Mouse (Mus musculus) gastrocnemius, postnatal 4 days (tissue): ENCODE measurements around the gene Itga2. TPM values are rescaled to one million over a fixed set of nuclear protein-coding genes. Genes with fewer than 3 reads are reported as not detected.

Source experiments
- DNase-seq, 2 experiments: peaks; one replicate each; pipeline ENCODE4 v3.0.0; 2021 to 2022; ENCODE audit warnings: low spot score in 2 of 2, mixed read lengths in 2 of 2
- total RNA-seq, 2 experiments: library from RNA; stranded (reverse); gene quantifications; 2 replicates each; pipeline ENCODE4 v1.2.3; 2021

Gene Itga2
- total RNA-seq, 2 experiments from 2014 or later, result 13.1 to 14.1 TPM

DNA sequence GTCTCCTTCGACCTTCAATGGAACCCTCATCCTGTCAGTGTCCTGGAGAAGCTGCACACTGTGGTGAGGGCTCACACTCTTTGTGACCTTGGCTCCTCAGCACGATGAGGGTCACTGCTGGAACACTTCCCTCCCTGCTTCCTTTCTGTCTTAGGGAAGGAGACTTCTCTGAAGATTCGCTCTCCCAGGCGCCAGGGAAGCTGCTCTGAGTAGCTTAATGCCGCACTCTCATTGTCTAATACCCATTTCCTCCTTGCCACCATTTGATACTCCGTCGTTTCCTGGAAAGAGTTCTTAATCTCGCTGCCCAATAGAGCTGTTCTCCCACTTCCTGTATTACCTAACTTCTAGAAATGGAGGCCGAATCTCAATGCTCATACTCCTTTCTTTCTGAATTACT is 46.7 kb downstream of the Itga2 start:
- DNase-seq, result no peak

DNA sequence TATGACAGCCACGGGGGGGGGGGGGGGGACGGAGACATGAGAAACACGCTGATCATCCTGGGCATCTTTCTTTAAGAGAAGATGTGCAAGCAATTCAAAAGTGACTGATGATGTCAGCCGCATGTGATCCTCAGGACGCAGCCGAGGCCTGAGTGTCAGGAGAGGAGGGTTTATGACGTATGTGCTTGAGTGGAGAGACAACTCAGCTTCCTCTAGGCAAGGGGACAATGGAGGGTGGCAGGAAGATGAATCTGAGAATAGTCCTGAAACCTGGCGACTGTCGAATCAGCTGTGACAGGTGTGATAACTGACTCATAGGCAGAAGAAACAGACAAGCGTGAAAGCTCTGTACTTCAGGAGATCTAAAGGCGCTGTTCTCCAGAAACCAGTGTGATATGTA is 53.2 kb downstream of the Itga2 start:
- no peak for DNase-seq

DNA sequence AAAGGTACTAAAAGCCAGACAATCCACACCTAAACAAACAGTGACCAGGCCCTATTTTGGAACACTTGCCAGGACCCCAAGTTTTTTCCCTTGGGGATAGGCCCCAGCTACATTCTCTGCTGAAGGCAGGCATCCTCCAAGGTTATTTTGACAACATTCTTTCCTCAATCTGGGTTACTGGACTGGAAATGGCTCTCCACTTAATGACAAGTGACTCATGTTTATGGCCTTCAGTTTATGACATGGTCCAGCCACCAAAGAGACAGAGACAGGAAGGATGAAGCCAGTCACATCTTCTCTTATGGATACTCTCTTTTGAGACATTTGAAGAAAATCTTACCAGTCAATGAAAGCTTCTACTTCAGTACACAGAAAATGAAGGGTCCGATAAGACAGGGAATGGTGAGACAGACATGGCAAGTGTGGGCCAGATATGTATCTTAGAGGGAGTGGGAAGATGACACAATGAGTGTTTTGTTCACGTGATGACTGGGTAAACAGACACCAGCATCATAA is 55.8 kb downstream of the Itga2 start:
- no peak for DNase-seq

DNA sequence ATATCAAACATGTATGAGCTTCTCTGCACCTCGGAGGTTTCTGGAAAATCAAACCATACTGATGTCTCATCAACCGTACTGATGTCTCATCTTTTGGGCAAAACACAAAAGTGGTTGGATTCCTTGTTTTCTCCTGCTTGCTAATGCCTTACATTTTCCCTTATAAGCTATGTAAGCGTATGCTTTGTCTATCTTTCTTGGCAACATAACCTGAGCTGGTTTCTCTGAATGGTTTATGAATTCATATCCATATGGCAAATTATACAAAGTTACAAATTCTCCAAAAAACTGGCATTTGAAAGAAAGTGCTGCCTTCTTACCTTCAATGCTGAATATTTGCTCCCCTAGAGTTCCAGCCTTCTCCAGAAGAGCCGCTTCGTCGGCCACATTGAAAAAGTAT is 57.2 kb downstream of the Itga2 start:
- no peak for DNase-seq

DNA sequence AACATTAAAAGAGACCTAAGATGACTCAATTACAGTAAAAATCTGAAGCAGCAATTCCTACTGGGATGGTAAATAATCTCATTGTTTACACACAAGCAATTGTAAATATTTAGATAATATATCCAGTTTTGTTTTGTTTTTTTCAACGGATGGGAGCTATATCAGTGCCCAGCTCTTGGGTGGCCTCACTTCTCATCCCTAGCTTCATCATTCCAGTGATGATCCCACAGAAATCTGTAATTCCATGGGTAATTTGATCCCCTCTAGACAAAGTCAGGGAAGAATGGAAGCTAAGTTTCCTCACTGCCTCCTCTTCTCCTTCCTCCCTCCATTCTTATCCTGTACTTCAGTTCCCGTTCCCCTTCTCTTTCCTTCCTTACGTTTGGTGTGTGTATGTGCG is 74.4 kb downstream of the Itga2 start:
- DNase-seq, result no peak

DNA sequence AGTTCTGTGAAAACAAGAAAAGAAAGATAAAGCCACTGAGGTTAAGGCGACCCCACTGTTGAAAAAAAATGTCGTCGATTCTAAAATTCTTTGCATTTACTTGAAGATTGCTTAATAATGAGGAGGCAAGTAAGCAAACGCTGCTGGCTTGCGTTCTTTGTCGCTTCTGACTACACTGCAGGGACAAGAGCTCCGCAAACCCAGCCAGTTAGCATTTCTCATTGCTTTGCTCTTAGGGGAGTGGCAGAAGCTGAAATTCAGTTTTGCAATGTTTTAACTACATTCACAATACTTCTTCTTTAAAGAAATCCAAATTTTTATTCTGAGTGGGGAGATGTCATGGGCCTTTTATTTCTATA is 75.7 kb downstream of the Itga2 start:
- DNase-seq, result no peak

DNA sequence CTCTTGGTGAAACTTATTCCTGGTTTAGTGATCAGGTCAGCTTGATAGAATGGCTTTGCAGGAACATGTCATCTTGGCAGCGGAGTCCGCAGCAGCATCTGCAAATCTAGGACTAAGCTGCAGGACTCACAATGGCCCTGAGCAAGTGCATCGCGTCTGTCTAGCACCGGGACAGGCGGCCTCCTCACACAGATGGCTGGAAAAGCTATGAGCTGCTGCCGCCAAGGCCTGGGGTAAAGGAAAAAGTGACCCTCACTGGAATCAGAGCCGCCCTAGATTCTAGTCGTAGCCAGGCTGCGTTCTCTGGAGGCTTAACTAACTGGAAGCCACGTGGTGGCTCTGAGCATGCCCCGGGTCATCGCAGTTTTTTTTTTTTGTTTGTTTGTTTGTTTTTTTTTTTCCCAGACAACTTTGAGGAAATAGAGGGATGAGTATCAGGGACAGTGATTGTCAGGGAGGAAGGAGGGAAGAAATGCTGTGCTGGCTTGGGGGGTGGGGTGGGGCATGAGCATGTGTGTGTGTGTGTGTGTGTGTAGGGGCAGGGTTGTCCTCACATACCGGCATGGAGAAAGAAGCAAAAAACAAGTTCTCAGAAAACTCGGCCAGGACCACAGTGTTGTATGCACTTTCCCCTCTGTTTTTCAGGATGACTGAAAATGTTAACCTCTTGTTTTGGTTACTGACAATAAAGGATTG is 76.2 kb downstream of the Itga2 start:
- peak in 1 of 2 experiments; percentile 59 for DNase-seq

DNA sequence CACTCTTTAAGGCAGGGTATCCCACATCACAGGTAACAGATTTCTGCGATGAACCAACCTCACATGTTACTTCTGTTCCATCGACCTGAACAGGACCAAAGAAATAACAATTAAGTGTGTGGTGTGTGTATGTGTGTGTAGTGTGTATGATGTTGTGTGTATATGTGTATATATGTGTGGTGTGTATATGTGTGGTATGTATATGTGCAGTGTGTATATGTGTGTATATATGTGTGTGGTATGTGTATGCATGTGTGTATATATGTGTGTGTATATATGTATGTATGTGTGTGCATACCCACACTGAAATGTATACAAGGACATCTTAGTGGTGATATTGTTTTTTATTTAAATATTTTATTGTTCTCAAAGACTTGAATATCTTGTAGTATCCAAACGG is 77.5 kb downstream of the Itga2 start:
- DNase-seq, result no peak

DNA sequence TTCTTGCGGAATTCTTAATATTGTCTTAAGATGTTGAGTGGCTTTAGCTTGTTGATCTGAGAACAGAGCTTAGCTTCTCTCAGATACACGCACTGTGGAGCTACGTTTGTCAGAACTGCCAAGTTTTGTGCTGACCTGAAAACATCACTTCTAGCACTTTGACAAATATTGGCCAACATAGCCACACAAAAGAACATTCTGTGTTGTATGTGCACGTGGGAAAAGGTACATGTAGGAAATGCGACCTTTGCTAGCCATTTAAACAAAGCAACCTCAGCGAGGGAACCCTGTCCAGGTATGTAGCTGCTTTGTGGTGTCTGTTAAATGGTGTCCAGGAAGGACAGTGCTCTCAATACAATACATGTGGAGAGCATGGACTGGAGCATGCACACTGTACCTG is 77.9 kb downstream of the Itga2 start:
- no peak for DNase-seq

DNA sequence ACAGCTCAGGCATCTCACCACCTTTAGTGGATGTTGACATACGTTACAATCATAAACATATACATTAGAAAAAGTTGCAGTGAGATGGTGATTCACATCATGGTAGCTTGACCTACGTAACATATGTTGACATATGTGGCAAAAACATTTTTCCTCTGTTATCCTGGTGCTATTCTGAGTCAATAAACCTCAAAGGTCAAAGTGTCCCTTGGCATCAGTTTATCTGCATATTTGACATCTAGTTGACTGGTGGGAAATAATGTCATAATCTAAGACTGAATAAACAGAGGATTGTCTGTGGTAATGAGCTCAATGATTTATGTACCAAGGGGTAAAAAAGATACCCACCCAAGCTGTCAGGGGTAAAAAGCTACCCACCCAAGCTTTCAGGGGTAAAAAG is 78.7 kb downstream of the Itga2 start:
- no peak for DNase-seq

DNA sequence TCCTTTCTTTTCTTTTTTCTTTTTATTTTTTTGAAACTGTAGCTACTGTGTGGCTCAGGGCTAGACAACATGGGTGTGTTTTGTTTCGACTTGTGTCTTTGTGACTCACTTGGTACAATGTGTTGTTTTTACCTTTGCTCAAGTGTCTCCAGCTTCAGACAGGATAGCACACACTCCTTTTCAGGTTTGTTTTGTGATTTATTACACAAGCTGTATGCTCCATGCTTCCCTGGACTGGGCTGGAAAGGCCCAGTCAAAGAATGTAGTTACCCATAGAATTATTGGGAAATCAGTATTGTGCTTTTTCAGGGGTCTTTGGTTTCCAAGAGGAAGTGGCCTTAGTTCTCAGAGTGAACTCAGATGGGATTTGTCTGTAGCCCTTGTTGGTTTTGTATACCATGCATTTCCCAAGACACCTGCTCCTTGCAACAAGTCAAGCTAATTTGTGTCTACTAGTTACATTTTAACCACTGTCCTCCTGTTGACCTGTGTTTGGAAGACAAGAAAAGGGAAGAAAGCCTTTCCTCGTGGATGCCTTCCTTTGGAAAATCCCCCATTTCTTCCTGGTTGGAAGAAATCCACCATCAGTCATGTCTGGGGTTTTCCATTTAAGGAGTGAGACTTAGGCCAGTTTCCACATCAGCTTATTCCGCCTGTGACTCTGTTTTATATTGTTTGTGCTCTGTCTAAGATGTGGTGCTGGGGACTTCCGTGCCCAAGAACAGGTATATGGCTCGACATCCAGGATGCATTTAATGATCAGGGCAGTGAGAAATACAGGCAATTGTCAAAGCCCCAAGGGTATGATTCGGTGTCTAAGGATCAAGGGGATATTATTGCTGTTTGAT is 79.4 kb downstream of the Itga2 start:
- no peak for DNase-seq

DNA sequence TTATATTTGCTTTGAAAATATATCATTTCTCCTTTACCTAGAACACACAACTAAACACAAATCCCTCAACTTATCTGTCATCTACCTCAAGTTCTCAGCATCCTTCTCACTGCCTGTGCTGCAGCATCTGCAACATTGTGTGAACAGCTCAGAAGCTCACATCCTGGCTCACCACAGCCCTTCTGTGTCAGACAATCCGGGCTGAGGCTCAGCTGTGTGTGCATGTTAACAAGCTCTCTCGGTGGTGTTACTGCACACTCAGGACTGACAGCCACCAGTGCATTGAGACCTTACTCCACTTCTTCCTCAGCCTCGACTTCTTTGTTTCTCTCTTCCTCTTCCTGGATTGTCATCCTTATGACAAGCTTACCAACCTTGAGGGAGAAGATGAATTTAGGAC is 83.0 kb downstream of the Itga2 start:
- DNase-seq, result no peak

DNA sequence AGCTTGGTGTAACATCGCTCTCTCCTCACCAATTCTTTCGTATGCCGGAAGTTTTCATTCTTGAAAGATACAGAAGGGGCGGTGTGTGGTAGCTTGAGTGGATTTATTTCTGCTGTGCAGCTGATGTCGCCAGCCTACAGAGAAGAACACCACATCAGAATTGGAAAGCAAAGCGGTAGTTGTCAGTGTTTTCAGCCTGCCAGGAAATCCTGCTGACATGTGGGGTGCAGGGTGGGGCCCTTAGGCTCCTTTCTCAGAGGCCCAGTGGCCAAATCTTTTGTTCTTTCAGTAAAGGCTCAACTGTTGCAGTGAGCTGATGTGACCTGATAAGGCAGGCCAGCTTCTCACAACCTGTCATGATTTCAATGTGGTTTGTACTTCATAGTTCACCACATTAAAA is 86.1 kb downstream of the Itga2 start:
- DNase-seq, result no peak

DNA sequence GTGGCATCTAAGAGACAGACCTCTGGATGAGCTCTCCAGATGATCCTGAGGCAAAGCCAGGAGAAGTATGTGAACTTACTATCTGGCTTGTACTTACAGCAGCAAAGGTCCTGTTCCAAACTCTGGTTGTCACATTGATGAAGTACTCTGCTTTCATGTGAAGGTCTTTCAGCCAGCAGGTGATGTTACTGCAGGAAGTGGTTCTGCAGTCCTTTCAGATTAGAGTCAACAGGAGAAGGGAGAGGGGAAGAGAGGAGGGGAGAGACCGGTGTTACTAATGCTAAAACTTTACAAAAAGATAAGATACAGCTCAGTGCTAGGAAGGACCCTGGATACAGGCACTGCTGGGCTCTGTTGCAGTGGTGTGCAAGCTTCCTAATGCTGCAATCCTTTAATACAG is 88.6 kb downstream of the Itga2 start:
- no peak for DNase-seq

DNA sequence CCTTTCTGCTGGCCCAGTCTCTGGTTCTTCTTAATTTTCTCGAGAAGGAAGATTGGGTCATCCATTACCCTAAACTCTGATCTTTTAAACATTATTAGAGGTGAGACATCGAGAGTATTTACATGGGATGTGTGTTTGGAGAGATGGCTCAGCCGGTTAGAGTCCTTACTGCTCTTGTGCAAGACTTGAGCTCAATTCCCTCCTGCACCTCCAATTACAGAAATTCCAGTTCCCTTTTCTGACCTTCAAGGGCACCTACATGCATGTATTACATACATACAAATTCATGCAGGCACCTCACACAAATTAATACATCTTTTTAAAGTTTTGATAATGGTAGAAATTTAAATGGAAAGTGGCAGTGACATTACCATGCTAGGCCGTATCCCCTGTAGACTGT is 91.4 kb downstream of the Itga2 start:
- no peak for DNase-seq

DNA sequence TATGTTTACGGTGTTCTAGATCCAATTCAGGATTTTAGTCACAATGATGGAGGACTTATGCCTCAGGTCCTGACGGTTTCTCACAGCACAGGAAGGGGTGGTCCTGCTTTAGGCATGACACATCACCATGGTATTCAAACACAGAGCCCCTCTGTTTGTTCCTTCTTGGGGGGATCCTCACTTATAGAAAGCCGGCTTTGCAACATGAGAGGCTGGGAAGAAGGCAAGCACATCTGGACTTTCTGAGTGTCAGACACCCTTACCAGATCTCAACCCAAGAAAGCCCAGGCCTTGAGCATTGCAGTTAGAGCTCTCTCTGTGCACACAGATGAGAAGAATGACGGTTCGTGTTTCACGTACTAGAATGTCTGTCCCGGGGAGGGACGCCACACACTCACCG is 92.8 kb downstream of the Itga2 start:
- DNase-seq, result no peak

DNA sequence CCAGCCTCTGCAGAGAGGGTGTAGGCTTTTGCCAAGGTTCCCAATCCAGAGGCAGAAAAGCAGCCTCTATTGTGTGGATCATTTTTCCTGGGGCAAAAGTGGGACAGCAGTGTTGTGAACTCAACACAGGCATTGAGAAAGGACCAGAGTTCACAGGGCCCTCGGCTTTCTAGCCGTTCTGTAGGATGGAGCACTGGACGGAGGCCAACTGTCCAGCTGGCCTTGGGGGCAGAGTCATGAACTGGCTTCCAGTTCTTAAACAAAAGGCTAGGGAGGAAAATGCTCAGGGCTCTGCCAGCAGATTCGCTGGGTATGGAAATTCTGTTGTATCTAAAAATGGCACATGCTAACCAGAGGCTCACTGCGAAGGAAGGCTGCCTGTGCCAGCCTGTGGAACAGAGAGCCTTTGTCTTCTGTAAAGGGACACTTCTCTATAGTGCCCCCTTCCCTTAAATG is 93.3 kb downstream of the Itga2 start:
- peak in 1 of 2 experiments; percentile 80 for DNase-seq

DNA sequence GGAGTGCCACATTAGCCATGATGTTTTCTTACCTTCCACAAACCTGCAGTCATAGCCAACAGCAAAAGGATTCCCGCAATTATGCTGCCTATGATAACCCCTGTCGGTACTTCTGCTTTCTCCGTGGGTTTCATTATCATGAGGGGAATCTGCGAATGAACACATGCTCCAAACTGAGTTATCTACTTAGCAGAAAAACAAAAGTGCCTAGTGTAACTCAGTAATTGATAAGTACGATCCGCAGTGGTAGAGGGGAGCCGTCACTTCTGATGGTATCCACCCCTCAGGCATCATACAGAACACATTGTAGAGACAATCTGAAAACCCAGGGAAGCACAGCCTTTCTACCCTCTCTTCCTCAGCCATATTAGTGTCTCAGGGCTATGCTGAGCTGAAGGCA is 94.8 kb downstream of the Itga2 start:
- DNase-seq, result no peak

DNA sequence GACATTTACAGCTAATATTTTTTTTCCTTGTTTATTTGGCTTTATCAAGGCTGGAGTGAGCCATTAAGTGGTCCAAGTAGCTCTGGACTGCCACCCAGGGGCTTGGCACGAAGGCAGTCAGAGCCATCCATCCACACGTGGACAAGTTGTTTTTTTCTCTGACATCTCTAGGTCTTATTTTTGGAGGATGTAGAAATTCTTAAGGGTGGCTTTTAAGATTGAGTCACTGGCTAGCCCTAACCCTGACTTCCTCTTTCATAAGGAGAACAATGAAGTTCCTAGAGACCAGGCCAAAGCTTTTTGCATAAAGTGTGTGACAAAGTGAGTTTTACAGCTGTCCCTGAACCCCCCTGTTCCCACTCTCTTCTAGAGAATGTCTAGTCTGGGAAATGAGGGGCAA is 97.3 kb downstream of the Itga2 start:
- DNase-seq, result no peak

DNA sequence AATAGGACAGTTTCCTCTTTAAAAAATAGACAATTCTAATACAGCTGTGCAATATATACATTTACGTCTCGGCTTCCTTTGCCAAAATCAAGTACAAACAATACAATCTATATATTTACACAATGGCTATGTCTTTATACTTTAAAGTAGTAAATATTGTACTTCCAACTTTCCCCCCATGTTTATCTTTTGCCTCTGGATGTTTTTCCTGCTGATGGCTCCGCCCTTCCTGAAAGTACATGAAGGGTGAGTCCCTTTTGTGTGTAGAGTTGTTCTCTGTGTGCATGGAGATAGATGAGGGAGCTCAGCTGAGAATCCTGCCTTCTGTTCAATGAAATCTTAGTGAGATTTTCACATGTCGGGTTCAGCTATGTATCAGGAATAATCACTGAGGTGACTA is 98.5 kb downstream of the Itga2 start:
- DNase-seq, result no peak

DNA sequence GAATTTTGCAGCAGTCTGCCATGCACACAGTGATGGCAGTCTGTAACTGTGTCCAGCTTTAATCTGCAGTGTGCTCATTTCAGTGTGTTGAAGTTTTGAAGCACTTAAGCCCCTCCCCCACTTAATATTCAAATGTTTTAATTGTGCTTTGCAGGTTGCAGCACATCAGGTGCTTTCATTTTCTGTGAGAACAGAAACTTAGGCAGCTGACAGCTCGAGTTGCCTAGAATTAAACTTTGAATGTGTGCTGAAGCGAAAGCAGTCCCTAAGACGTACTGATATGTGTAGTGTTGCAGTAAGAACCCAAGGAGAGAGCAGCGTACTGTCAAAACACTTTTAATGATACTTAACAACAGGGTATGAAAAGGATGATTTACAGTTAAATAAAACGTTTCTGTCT is 99.1 kb downstream of the Itga2 start:
- no peak for DNase-seq

DNA sequence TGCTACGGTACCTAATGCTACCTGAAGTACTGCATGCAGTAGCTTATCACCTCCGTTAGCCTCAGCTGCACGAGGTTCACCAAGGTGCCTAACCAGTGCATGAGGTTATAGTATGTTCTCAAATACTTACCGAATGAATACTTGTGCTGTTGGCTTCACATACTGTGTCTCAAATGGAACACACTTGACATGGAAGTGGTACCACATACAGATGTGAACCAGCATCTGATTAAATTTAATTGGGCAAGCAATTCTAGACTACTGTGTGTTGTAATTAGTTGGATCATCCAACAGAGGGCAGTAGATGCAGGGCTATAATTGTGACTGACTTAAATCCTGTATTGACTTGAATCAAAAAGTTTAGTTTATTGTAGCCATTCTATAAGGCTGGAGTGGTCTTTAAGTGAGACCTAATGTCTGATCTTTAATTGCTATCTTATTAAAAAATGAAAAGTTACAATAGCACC is 100.5 kb downstream of the Itga2 start:
- no peak for DNase-seq
